Comparison of ENCODE assay signal across 19 mouse cellular contexts in genomic region chr14:71113198-71113597, GRCm38 (mm10).
"Had no signal": no experiment of that assay in that cellular context is flagged by ENCODE, and none has a peak within 500 bp of the region (broad histone marks: within the 10 kb centered on the region; RNA-seq: fewer than 3 reads in every experiment).

No protein-coding gene starts in this region.

- H3K27ac ChIP-seq: kidney, embryonic 15.5 days; limb, embryonic 10.5 days; limb, embryonic 13.5 days; liver, embryonic 13.5 days; macrophage; midbrain, embryonic 10.5 days; midbrain, embryonic 13.5 days had no signal

- H3K27me3 ChIP-seq: kidney, embryonic 15.5 days; limb, embryonic 13.5 days; liver, embryonic 13.5 days; megakaryocyte, embryonic 14.5 days; midbrain, embryonic 13.5 days had no signal

- H3K36me3 ChIP-seq: kidney, embryonic 15.5 days; limb, embryonic 10.5 days; limb, embryonic 13.5 days; liver, embryonic 13.5 days; midbrain, embryonic 10.5 days; midbrain, embryonic 13.5 days had no signal

- H3K9ac ChIP-seq: kidney, embryonic 15.5 days; limb, embryonic 13.5 days; liver, embryonic 13.5 days; liver, postnatal 0 days; lung, embryonic 14.5 days; midbrain, embryonic 13.5 days had no signal

- H3K4me2 ChIP-seq: kidney, embryonic 15.5 days; limb, embryonic 13.5 days; liver, embryonic 13.5 days; lung, embryonic 14.5 days; midbrain, embryonic 13.5 days had no signal

- H3K9me3 ChIP-seq: kidney, embryonic 15.5 days; limb, embryonic 10.5 days; limb, embryonic 13.5 days; liver, embryonic 13.5 days; megakaryocyte, embryonic 14.5 days; midbrain, embryonic 10.5 days; midbrain, embryonic 13.5 days had no signal

- H3K4me3 ChIP-seq: kidney, embryonic 15.5 days; limb, embryonic 10.5 days; limb, embryonic 13.5 days; liver, embryonic 13.5 days; megakaryocyte, embryonic 14.5 days; midbrain, embryonic 10.5 days; midbrain, embryonic 13.5 days; myocyte had no signal

- H3K4me1 ChIP-seq: kidney, embryonic 15.5 days; limb, embryonic 10.5 days; limb, embryonic 13.5 days; liver, embryonic 13.5 days; midbrain, embryonic 10.5 days; midbrain, embryonic 13.5 days had no signal

- DNase-seq: kidney, adult 2 months; kidney, postnatal 10 days; kidney, postnatal 36 days; liver; liver, embryonic 13.5 days; liver, postnatal 0 days; lung, embryonic 14.5 days; thymus, adult 18-20 months; thymus, postnatal 4 days had no signal

- ATAC-seq: liver, postnatal 0 days; lung, postnatal 0 days; midbrain, embryonic 13.5 days; midbrain, embryonic 16.5 days had no signal
